Mouse (Mus musculus) ES-E14 (cell line): ENCODE measurements around the gene Zfp709. TPM values are rescaled to one million over a fixed set of nuclear protein-coding genes. Genes with fewer than 3 reads are reported as not detected.
"Not testable (repeated sequence)": the region's sequence is repeated elsewhere in the genome, so short reads cannot be mapped to it uniquely, and the experiment has no call there.

Source experiments
- DNase-seq: peaks from one replicate; pipeline ENCODE4 v3.0.0-alpha.2; 2013; ENCODE audit warnings: low read depth, low spot score
- H3K27ac ChIP-seq: 2 replicates; pipeline ENCODE4 v1.5.1; 2012; ENCODE audit warnings: low read depth, mild to moderate bottlenecking, low read length, moderate library complexity, mixed read lengths; ENCODE audit not compliant: poor library complexity, insufficient read depth, severe bottlenecking
- H3K36me3 ChIP-seq: 2 replicates; pipeline ENCODE4 v1.6.1; 2012; ENCODE audit warnings: mild to moderate bottlenecking, low read length, moderate library complexity, mixed read lengths; ENCODE audit not compliant: control insufficient read depth, poor library complexity, insufficient read depth, severe bottlenecking
- H3K4me1 ChIP-seq, 2 experiments: fragments of 150-350 bp in 1 of 2; sonication (generic) in 1 of 2; 2 replicates each; pipeline ENCODE4 v1.6.1; 2012; ENCODE audit warnings: low read length in 2 of 2, mild to moderate bottlenecking in 1 of 2, mixed read lengths in 1 of 2; ENCODE audit not compliant: control insufficient read depth in 2 of 2, insufficient read depth in 2 of 2, poor library complexity in 1 of 2
- H3K4me3 ChIP-seq, 2 experiments: fragments of 150-350 bp in 1 of 2; sonication (generic) in 1 of 2; 2 replicates each; pipeline ENCODE4 v1.5.1; 2012; ENCODE audit warnings: low read length in 2 of 2, low read depth in 1 of 2, mild to moderate bottlenecking in 1 of 2, mixed read lengths in 1 of 2; ENCODE audit not compliant: insufficient read depth in 1 of 2, poor library complexity in 1 of 2, severe bottlenecking in 1 of 2
- H3K9ac ChIP-seq: 2 replicates; pipeline ENCODE4 v1.6.1; 2012; ENCODE audit warnings: low read depth, mild to moderate bottlenecking, low read length, mixed read lengths; ENCODE audit not compliant: poor library complexity, insufficient read depth, severe bottlenecking
- H3K9me3 ChIP-seq: fragments of 150-350 bp; sonication (generic); 2 replicates; pipeline ENCODE4 v1.6.1; 2012; ENCODE audit warnings: low read depth, mild to moderate bottlenecking, low read length; ENCODE audit not compliant: control insufficient read depth, insufficient read depth
- CHD2 ChIP-seq: IDR thresholded peaks from 2 replicates; pipeline ENCODE4 v1.6.1; 2014; ENCODE audit warnings: mild to moderate bottlenecking, low read depth, low read length, inconsistent platforms
- HCFC1 ChIP-seq: IDR thresholded peaks from 2 replicates; pipeline ENCODE4 v1.6.1; 2012; ENCODE audit warnings: low read length, inconsistent platforms, borderline replicate concordance; ENCODE audit not compliant: insufficient read depth
- MAFK ChIP-seq: IDR thresholded peaks from 2 replicates; pipeline ENCODE4 v1.6.1; 2014; ENCODE audit warnings: mild to moderate bottlenecking, low read depth, low read length, inconsistent platforms; ENCODE audit not compliant: insufficient read depth
- ZC3H11A ChIP-seq: IDR thresholded peaks from 2 replicates; pipeline ENCODE4 v1.6.1; 2012; ENCODE audit warnings: low read depth, mild to moderate bottlenecking, inconsistent platforms, low read length, borderline replicate concordance
- ZNF384 ChIP-seq: IDR thresholded peaks from 2 replicates; pipeline ENCODE4 v1.6.1; 2012; ENCODE audit warnings: low read depth, low read length, inconsistent platforms
- in situ Hi-C, 2 experiments: fragments of 600-800 bp; cut with MboI; formaldehyde crosslinking; loops; one replicate each; pipeline ENCODE4 v1.15.1; 2025; ENCODE audit warnings: low sequenced_read_pairs in 2 of 2, inconsistent platforms in 1 of 2; ENCODE audit not compliant: unreplicated experiment in 2 of 2
- total RNA-seq: library from RNA; depleted of rRNA; stranded (reverse); fragments of 300-350 nt; gene quantifications from 2 replicates; pipeline ENCODE4 v1.2.3, GENCODE M21; 2012

The Zfp709 gene
- total RNA-seq, 1 experiment = 3.2 TPM

DNA sequence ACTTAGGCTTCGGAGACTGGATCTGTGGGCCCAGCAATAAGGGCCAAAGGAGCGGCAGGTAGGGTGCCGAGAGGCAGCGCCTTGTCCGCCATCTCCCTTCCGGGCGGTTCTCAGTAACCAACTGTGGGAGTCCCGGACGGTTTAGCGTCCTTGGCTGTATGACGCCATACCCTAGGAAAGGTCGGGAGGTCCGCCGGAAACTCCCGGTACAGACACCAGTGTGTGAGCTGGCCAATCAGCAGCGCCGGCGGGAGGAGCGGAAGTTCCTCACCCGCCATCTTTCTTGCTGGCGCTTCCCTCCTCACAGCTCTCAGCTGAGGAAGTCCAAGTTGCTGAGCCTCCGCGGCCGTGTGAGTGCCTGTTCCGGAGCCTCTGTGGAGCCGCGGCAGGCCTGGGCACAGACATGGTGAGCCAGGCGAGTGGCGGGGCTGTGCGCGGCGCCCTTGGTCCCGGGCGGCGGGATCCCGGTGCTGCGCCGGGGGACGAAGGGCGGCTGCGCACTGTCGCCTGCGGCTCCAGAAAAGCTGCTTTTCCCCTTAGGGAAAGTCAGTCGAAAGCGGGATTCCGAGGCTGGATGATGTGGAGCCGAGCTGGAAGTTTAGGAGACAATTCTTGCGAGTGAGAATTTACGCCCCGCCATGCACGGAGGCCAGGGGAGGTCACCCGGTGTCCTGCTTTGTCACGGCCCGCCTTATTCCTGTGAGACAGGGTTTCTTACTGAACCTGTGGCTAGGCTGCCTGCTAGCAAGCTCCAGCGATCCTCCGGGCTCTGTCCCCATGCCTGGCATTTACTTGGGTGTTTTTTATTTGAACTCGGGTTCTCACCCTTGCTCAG is 41.0 kb downstream of the Zfp709 start:
- TF ChIP-seq MAFK (no peak), HCFC1 (peak; percentile 83)
- H3K9me3 ChIP-seq = no peaks in the 10 kb centered on the region
- peak; percentile 93 for DNase-seq
- peak overlapping the region; percentile 75 to 95 for H3K4me3 ChIP-seq
- no peaks in the 10 kb centered on the region; a peak in 1 of 4 replicates for H3K4me1 ChIP-seq
- H3K36me3 ChIP-seq = no peaks in the 10 kb centered on the region
- in situ Hi-C loops = no loop called here
- peak overlapping the region; percentile 85 for H3K9ac ChIP-seq
- H3K27ac ChIP-seq = peak overlapping the region; percentile 85

DNA sequence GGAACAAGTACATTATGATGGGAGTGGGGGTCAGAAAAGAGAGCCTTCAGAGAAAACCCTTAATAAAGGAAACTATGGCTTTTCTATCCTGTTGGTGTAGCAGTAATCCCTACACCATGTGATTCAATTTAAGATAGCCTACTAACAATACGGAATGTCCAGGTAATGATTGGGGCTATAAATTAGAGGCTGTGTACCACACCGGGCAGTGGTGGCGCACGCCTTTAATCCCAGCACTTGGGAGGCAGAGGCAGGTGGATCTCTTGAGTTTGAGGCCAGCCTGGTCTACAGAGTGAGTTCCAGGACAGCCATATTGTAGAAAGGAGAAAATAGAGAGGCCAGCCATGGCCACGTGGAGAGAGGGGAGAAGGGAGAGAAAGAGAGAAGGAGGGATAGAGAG is 44.0 kb downstream of the Zfp709 start:
- Histone ChIP-seq H3K9me3 (no peaks in the 10 kb centered on the region), H3K4me1 (no peaks in the 10 kb centered on the region; a peak in 1 of 4 replicates), H3K27ac (no peak overlapping the region), H3K9ac (no peak overlapping the region), H3K4me3 (no peak overlapping the region), H3K36me3 (peaks cover 9% of the 10 kb centered on the region)
- no peak for DNase-seq
- in situ Hi-C loops = no loop called here
- no peak for TF ChIP-seq HCFC1
- no peak for TF ChIP-seq MAFK
- no peak for TF ChIP-seq CHD2
- no peak for TF ChIP-seq ZNF384
- no peak for TF ChIP-seq ZC3H11A

DNA sequence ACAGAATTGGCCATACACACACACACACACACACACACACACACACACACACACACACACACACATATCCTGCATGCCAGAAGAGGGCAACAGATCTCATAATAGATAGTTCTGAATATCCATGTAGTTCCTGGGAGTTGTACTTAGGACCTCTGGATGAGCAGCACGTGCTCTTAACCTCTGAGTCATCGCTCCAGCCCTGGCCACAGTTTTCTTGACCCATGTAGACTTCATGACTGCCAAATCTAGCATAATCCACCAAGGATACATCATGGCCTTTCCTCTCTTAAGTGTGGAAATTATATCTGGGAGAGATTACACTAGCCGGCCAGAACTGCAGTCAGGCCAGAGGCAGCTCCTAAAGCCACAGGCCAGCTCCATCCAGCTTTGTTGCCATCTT is 44.7 kb downstream of the Zfp709 start:
- in situ Hi-C loops = no loop called here
- H3K27ac ChIP-seq = no peak overlapping the region
- H3K9ac ChIP-seq = no peak overlapping the region
- no peak for DNase-seq
- peaks cover 9% of the 10 kb centered on the region for H3K36me3 ChIP-seq
- TF ChIP-seq HCFC1 (no peak), MAFK (no peak), CHD2 (no peak)
- no peaks in the 10 kb centered on the region for H3K9me3 ChIP-seq
- no peaks in the 10 kb centered on the region; a peak in 1 of 4 replicates for H3K4me1 ChIP-seq
- no peak overlapping the region for H3K4me3 ChIP-seq

- H3K9me3 ChIP-seq = no peaks in the 10 kb centered on the region
- H3K4me3 ChIP-seq = no peak overlapping the region
- H3K27ac ChIP-seq = no peak overlapping the region
- DNase-seq = no peak
- in situ Hi-C loops = no loop called here
- no peaks in the 10 kb centered on the region; a peak in 1 of 4 replicates for H3K4me1 ChIP-seq
- H3K36me3 ChIP-seq = peaks cover 9% of the 10 kb centered on the region
- no peak for TF ChIP-seq ZNF384
- TF ChIP-seq HCFC1 = no peak
- TF ChIP-seq CHD2 = no peak
- TF ChIP-seq MAFK = no peak
- TF ChIP-seq ZC3H11A = no peak
- H3K9ac ChIP-seq = no peak overlapping the region
Measured at GRCm38 (mm10) chr8:71927779-71928178, 46.0 kb downstream of the Zfp709 start.

DNA sequence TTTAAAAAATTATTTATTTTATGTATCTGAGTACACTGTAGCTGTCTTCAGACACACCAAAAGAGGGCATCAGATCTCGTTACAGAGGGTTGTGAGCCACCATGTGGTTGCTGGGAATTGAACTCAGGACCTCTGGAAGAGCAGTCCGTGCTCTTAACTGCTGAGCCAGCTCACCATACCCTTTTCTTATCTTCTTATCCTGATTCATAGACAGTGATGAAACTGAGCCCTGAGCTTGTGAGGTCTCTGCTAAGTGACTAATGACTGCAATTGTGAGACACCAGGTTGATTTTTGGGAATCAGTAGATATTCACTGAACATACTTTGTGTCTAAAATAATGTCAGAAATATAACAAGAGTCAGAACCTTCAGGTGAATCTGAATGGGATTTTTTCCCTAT is 56.2 kb downstream of the Zfp709 start:
- H3K4me1 ChIP-seq, DNase-seq, H3K27ac ChIP-seq, in situ Hi-C loops, H3K9ac ChIP-seq, H3K36me3 ChIP-seq, H3K9me3 ChIP-seq, H3K4me3 ChIP-seq: not testable (repeated sequence)
